Mouse (Mus musculus): Measurements from ENCODE around the gene Arid2. TPM values are rescaled to one million over a fixed set of nuclear protein-coding genes. Genes with fewer than 3 reads are reported as not detected.
"Not testable (repeated sequence)": the region's sequence is repeated elsewhere in the genome, so short reads cannot be mapped to it uniquely, and the experiment has no call there.

Gene Arid2
- 25.2 and 25.6 TPM in 2 replicates for polyA plus RNA-seq (2014; fragmentation: Nextera tagmentation; extraction: Ambion mirVana)

- WGBS, result 2% methylated on average over 33 of the region's 67 CpGs
- H3K4me3 ChIP-seq (ENCODE audit: low read depth, low read length), result peak within 1 kb of the TSS; percentile 90
- peaks cover 13% of the 10 kb centered on the region for H3K36me3 ChIP-seq (ENCODE audit: control insufficient read depth, insufficient read depth, low read length)
- DNase-seq (ENCODE audit: low spot score) (peak; percentile 85), ATAC-seq (ENCODE audit: low read depth) (no peak; the same call in none of the 2 replicates)
- peak within 1 kb of the TSS; percentile 100 for H3K27ac ChIP-seq (replicated peaks; ENCODE audit: low read depth, low read length)
- no peaks in the 10 kb centered on the region for H3K27me3 ChIP-seq (replicated peaks; ENCODE audit: control insufficient read depth, insufficient read depth, low read length)
- peaks cover 19% of the 10 kb centered on the region for H3K4me1 ChIP-seq (ENCODE audit: control insufficient read depth, insufficient read depth, low read length)
- H3K9ac ChIP-seq (ENCODE audit: low read depth, low read length), result peak within 1 kb of the TSS; percentile 99
- no peaks in the 10 kb centered on the region for H3K9me3 ChIP-seq (ENCODE audit: control insufficient read depth, low read length)
- H3K4me2 ChIP-seq (ENCODE audit: low read depth, low read length), result peak within 1 kb of the TSS; percentile 87
Observed at GRCm38 (mm10) chr15:96287369-96287975, at the start of gene Arid2. Gene Arid2 (plus strand): TSS chr15:96287518.

GRCm38 (mm10) chr15:96238071-96238470 lies 49.2 kb upstream of the Arid2 start:
- Histone ChIP-seq H3K4me3 (ENCODE audit: low read depth, low read length) (no peak overlapping the region), H3K36me3 (ENCODE audit: control insufficient read depth, insufficient read depth, low read length) (no peaks in the 10 kb centered on the region), H3K4me2 (ENCODE audit: low read depth, low read length) (no peak overlapping the region), H3K4me1 (ENCODE audit: control insufficient read depth, insufficient read depth, low read length) (no peaks in the 10 kb centered on the region), H3K27me3 (replicated peaks; ENCODE audit: control insufficient read depth, insufficient read depth, low read length) (no peaks in the 10 kb centered on the region), H3K27ac (replicated peaks; ENCODE audit: low read depth, low read length) (no peak overlapping the region), H3K9me3 (ENCODE audit: control insufficient read depth, low read length) (no peaks in the 10 kb centered on the region), H3K9ac (ENCODE audit: low read depth, low read length) (no peak overlapping the region)
- DNase-seq (ENCODE audit: low spot score) (no peak), ATAC-seq (ENCODE audit: low read depth) (no peak)
- 89% methylated on average over 4 of the region's 4 CpGs for WGBS

GRCm38 (mm10) chr15:96244171-96244570 lies 43.1 kb upstream of the Arid2 start:
- DNase-seq (ENCODE audit: low spot score) (no peak), ATAC-seq (ENCODE audit: low read depth) (no peak)
- H3K36me3 ChIP-seq (ENCODE audit: control insufficient read depth, insufficient read depth, low read length), result no peaks in the 10 kb centered on the region
- 85% methylated on average over 6 of the region's 6 CpGs for WGBS
- H3K4me3 ChIP-seq (ENCODE audit: low read depth, low read length), result no peak overlapping the region
- H3K27me3 ChIP-seq (replicated peaks; ENCODE audit: control insufficient read depth, insufficient read depth, low read length), result no peaks in the 10 kb centered on the region
- H3K9ac ChIP-seq (ENCODE audit: low read depth, low read length), result no peak overlapping the region
- no peak overlapping the region for H3K4me2 ChIP-seq (ENCODE audit: low read depth, low read length)
- H3K9me3 ChIP-seq (ENCODE audit: control insufficient read depth, low read length), result no peaks in the 10 kb centered on the region
- H3K4me1 ChIP-seq (ENCODE audit: control insufficient read depth, insufficient read depth, low read length), result no peaks in the 10 kb centered on the region
- no peak overlapping the region for H3K27ac ChIP-seq (replicated peaks; ENCODE audit: low read depth, low read length)

GRCm38 (mm10) chr15:96244715-96245114 lies 42.6 kb upstream of the Arid2 start:
- not testable (repeated sequence) for H3K9me3 ChIP-seq (ENCODE audit: control insufficient read depth, low read length); H3K36me3 ChIP-seq (ENCODE audit: control insufficient read depth, insufficient read depth, low read length); H3K4me1 ChIP-seq (ENCODE audit: control insufficient read depth, insufficient read depth, low read length); H3K4me2 ChIP-seq (ENCODE audit: low read depth, low read length); H3K27me3 ChIP-seq (replicated peaks; ENCODE audit: control insufficient read depth, insufficient read depth, low read length); H3K4me3 ChIP-seq (ENCODE audit: low read depth, low read length); H3K27ac ChIP-seq (replicated peaks; ENCODE audit: low read depth, low read length); DNase-seq (ENCODE audit: low spot score); H3K9ac ChIP-seq (ENCODE audit: low read depth, low read length); ATAC-seq (ENCODE audit: low read depth)
- WGBS, result 65% methylated on average over 10 of the region's 10 CpGs

GRCm38 (mm10) chr15:96253827-96254226 lies 33.5 kb upstream of the Arid2 start:
- no peak overlapping the region for H3K27ac ChIP-seq (replicated peaks; ENCODE audit: low read depth, low read length)
- peak overlapping the region; percentile 68 for H3K4me2 ChIP-seq (ENCODE audit: low read depth, low read length)
- DNase-seq (ENCODE audit: low spot score) (peak; percentile 44), ATAC-seq (ENCODE audit: low read depth) (peak; percentile 42; the same call in 1 of the 2 replicates)
- H3K4me1 ChIP-seq (ENCODE audit: control insufficient read depth, insufficient read depth, low read length), result peaks cover 8% of the 10 kb centered on the region; the same call in 1 of the 2 replicates
- H3K27me3 ChIP-seq (replicated peaks; ENCODE audit: control insufficient read depth, insufficient read depth, low read length), result no peaks in the 10 kb centered on the region
- H3K9ac ChIP-seq (ENCODE audit: low read depth, low read length), result peak overlapping the region; percentile 57
- WGBS, result 2% methylated on average over 7 of the region's 7 CpGs
- H3K36me3 ChIP-seq (ENCODE audit: control insufficient read depth, insufficient read depth, low read length), result no peaks in the 10 kb centered on the region
- H3K9me3 ChIP-seq (ENCODE audit: control insufficient read depth, low read length), result no peaks in the 10 kb centered on the region
- peak overlapping the region; percentile 33 for H3K4me3 ChIP-seq (ENCODE audit: low read depth, low read length)

- under 1% methylated on average over 17 of the region's 17 CpGs for WGBS
- DNase-seq (ENCODE audit: low spot score) (peak; percentile 44), ATAC-seq (ENCODE audit: low read depth) (peak; percentile 50)
- peaks cover 8% of the 10 kb centered on the region; the same call in 1 of the 2 replicates for H3K4me1 ChIP-seq (ENCODE audit: control insufficient read depth, insufficient read depth, low read length)
- H3K27me3 ChIP-seq (replicated peaks; ENCODE audit: control insufficient read depth, insufficient read depth, low read length), result no peaks in the 10 kb centered on the region
- H3K27ac ChIP-seq (replicated peaks; ENCODE audit: low read depth, low read length), result peak overlapping the region; percentile 8; the same call in 1 of the 2 replicates
- H3K4me3 ChIP-seq (ENCODE audit: low read depth, low read length), result peak overlapping the region; percentile 33
- no peaks in the 10 kb centered on the region for H3K9me3 ChIP-seq (ENCODE audit: control insufficient read depth, low read length)
- peak overlapping the region; percentile 57 for H3K9ac ChIP-seq (ENCODE audit: low read depth, low read length)
- H3K36me3 ChIP-seq (ENCODE audit: control insufficient read depth, insufficient read depth, low read length), result no peaks in the 10 kb centered on the region
- H3K4me2 ChIP-seq (ENCODE audit: low read depth, low read length), result peak overlapping the region; percentile 68
Observed at GRCm38 (mm10) chr15:96254356-96254755, 33.0 kb upstream of the Arid2 start.

GRCm38 (mm10) chr15:96257781-96258180 lies 29.5 kb upstream of the Arid2 start:
- no peak for DNase-seq (ENCODE audit: low spot score)
- no peaks in the 10 kb centered on the region for H3K27me3 ChIP-seq (replicated peaks; ENCODE audit: control insufficient read depth, insufficient read depth, low read length)
- no peak for ATAC-seq (ENCODE audit: low read depth)
- H3K9me3 ChIP-seq (ENCODE audit: control insufficient read depth, low read length), result peaks cover 23% of the 10 kb centered on the region
- no peak overlapping the region; the same call in 1 of the 2 replicates for H3K9ac ChIP-seq (ENCODE audit: low read depth, low read length)
- H3K4me1 ChIP-seq (ENCODE audit: control insufficient read depth, insufficient read depth, low read length), result peaks cover 8% of the 10 kb centered on the region; the same call in 1 of the 2 replicates
- H3K4me2 ChIP-seq (ENCODE audit: low read depth, low read length), result 0 out of 2 replicates have a peak overlapping the region, but pooled peaks have one; percentile 18
- no peak overlapping the region for H3K4me3 ChIP-seq (ENCODE audit: low read depth, low read length)
- H3K27ac ChIP-seq (replicated peaks; ENCODE audit: low read depth, low read length), result no peak overlapping the region
- WGBS, result 77% methylated on average over 5 of the region's 5 CpGs
- no peaks in the 10 kb centered on the region for H3K36me3 ChIP-seq (ENCODE audit: control insufficient read depth, insufficient read depth, low read length)

- H3K27me3 ChIP-seq (replicated peaks; ENCODE audit: control insufficient read depth, insufficient read depth, low read length), result no peaks in the 10 kb centered on the region
- H3K36me3 ChIP-seq (ENCODE audit: control insufficient read depth, insufficient read depth, low read length), result peaks cover 29% of the 10 kb centered on the region
- H3K9me3 ChIP-seq (ENCODE audit: control insufficient read depth, low read length), result peaks cover 67% of the 10 kb centered on the region
- no peak overlapping the region for H3K4me2 ChIP-seq (ENCODE audit: low read depth, low read length)
- H3K4me3 ChIP-seq (ENCODE audit: low read depth, low read length), result no peak overlapping the region
- H3K4me1 ChIP-seq (ENCODE audit: control insufficient read depth, insufficient read depth, low read length), result no peaks in the 10 kb centered on the region
- ATAC-seq (ENCODE audit: low read depth), result no peak
- H3K27ac ChIP-seq (replicated peaks; ENCODE audit: low read depth, low read length), result no peak overlapping the region
- H3K9ac ChIP-seq (ENCODE audit: low read depth, low read length), result no peak overlapping the region
- 94% methylated on average over 3 of the region's 3 CpGs for WGBS
- DNase-seq (ENCODE audit: low spot score), result no peak
Observed at GRCm38 (mm10) chr15:96264614-96265013, 22.7 kb upstream of the Arid2 start.

- Histone ChIP-seq H3K9me3 (ENCODE audit: control insufficient read depth, low read length) (peaks cover 44% of the 10 kb centered on the region), H3K27ac (replicated peaks; ENCODE audit: low read depth, low read length) (no peak overlapping the region), H3K4me1 (ENCODE audit: control insufficient read depth, insufficient read depth, low read length) (no peaks in the 10 kb centered on the region), H3K4me3 (ENCODE audit: low read depth, low read length) (no peak overlapping the region), H3K27me3 (replicated peaks; ENCODE audit: control insufficient read depth, insufficient read depth, low read length) (no peaks in the 10 kb centered on the region), H3K4me2 (ENCODE audit: low read depth, low read length) (no peak overlapping the region), H3K36me3 (ENCODE audit: control insufficient read depth, insufficient read depth, low read length) (peaks cover 36% of the 10 kb centered on the region), H3K9ac (ENCODE audit: low read depth, low read length) (no peak overlapping the region)
- DNase-seq (ENCODE audit: low spot score) (no peak), ATAC-seq (ENCODE audit: low read depth) (no peak)
- 80% methylated on average over 9 of the region's 9 CpGs for WGBS
Observed at GRCm38 (mm10) chr15:96267933-96268332, 19.4 kb upstream of the Arid2 start.
